Mouse (Mus musculus) CH12.LX (cell line): ENCODE data around the gene Plxdc1. TPM values are rescaled to one million over a fixed set of nuclear protein-coding genes. Genes with fewer than 3 reads are reported as not detected.

ENCODE experiments used
- DNase-seq: peaks from one replicate; pipeline ENCODE4 v3.0.0-alpha.2; 2013; ENCODE audit errors: extremely low read depth
- H3K27ac ChIP-seq: 2 replicates; pipeline ENCODE4 v1.5.1; 2012; ENCODE audit warnings: low read depth, mild to moderate bottlenecking, control low read depth, moderate library complexity; ENCODE audit not compliant: insufficient read depth
- H3K27me3 ChIP-seq: replicated peaks from 2 replicates; pipeline ENCODE3; 2012; ENCODE audit warnings: inconsistent platforms
- H3K36me3 ChIP-seq, 2 experiments: replicated peaks in 1 of 2; 2 replicates each; pipeline versions ENCODE3 to v1.6.1; 2012; ENCODE audit warnings: inconsistent platforms in 1 of 2, low read length in 1 of 2, mild to moderate bottlenecking in 1 of 2, mixed read lengths in 1 of 2, moderate library complexity in 1 of 2; ENCODE audit not compliant: control insufficient read depth in 1 of 2, insufficient read depth in 1 of 2
- H3K4me1 ChIP-seq, 2 experiments: 2 replicates each; pipeline ENCODE4 v1.6.1; 2012; ENCODE audit warnings: inconsistent platforms in 1 of 2, moderate library complexity in 1 of 2; ENCODE audit not compliant: insufficient read depth in 2 of 2, control insufficient read depth in 1 of 2
- H3K4me2 ChIP-seq: 2 replicates; pipeline ENCODE4 v1.6.1; 2012; ENCODE audit warnings: low read depth, mild to moderate bottlenecking, control low read depth; ENCODE audit not compliant: poor library complexity, insufficient read depth, severe bottlenecking
- H3K4me3 ChIP-seq, 3 experiments: fragments of 150-350 bp in 1 of 3; sonication (generic) in 1 of 3; replicated peaks in 1 of 3; 2 replicates each; pipeline versions ENCODE3 to v1.5.1; 2011 to 2012; ENCODE audit warnings: low read depth in 2 of 3, low read length in 2 of 3, mild to moderate bottlenecking in 2 of 3, moderate library complexity in 2 of 3, control low read depth in 1 of 3, improper control_type of control experiment in 1 of 3, inconsistent platforms in 1 of 3, mixed read lengths in 1 of 3; ENCODE audit not compliant: poor library complexity in 1 of 3
- H3K79me2 ChIP-seq: replicated peaks from 2 replicates; pipeline ENCODE4 v1.6.1; 2012; ENCODE audit warnings: mild to moderate bottlenecking, moderate library complexity; ENCODE audit not compliant: control insufficient read depth, poor library complexity, insufficient read depth, severe bottlenecking; ENCODE audit errors: extremely low read depth
- H3K9ac ChIP-seq: 2 replicates; pipeline ENCODE4 v1.6.1; 2012; ENCODE audit warnings: low read depth, mild to moderate bottlenecking, control low read depth, moderate library complexity; ENCODE audit not compliant: insufficient read depth
- H3K9me3 ChIP-seq: replicated peaks from 2 replicates; pipeline ENCODE3; 2012; ENCODE audit warnings: low read length, inconsistent platforms, mixed read lengths
- BHLHE40 ChIP-seq: IDR thresholded peaks from 2 replicates; pipeline ENCODE4 v1.6.1; 2011; ENCODE audit warnings: mild to moderate bottlenecking, low read depth, low read length, improper control_type of control experiment
- CTCF ChIP-seq, 2 experiments: IDR thresholded peaks in 1 of 2; conservative IDR thresholded peaks in 1 of 2; 2 replicates each; pipeline ENCODE4 v1.5.1; 2011 to 2012; ENCODE audit warnings: low read depth in 2 of 2, low read length in 2 of 2, improper control_type of control experiment in 1 of 2, inconsistent platforms in 1 of 2, mild to moderate bottlenecking in 1 of 2, moderate library complexity in 1 of 2
- E2F4 ChIP-seq: IDR thresholded peaks from 2 replicates; pipeline ENCODE4 v1.6.1; 2011; ENCODE audit warnings: low read depth, low read length, improper control_type of control experiment; ENCODE audit not compliant: insufficient replicate concordance
- EP300 ChIP-seq: IDR thresholded peaks from 2 replicates; pipeline ENCODE4 v1.6.1; 2011; ENCODE audit warnings: low read length, improper control_type of control experiment
- ETS1 ChIP-seq: conservative IDR thresholded peaks from 2 replicates; pipeline ENCODE4 v1.6.1; 2012; ENCODE audit warnings: low read depth, mild to moderate bottlenecking, inconsistent platforms, low read length, improper control_type of control experiment, moderate library complexity
- IRF4 ChIP-seq: IDR thresholded peaks from 2 replicates; pipeline ENCODE4 v1.6.1; 2014; ENCODE audit warnings: low read depth, mild to moderate bottlenecking, inconsistent platforms, low read length, improper control_type of control experiment
- JUN ChIP-seq: IDR thresholded peaks from 2 replicates; pipeline ENCODE4 v1.6.1; 2011; ENCODE audit warnings: low read depth, mild to moderate bottlenecking, low read length, improper control_type of control experiment, moderate library complexity; ENCODE audit not compliant: insufficient read depth
- KAT2A ChIP-seq: IDR thresholded peaks from 2 replicates; pipeline ENCODE4 v1.6.1; 2012; ENCODE audit warnings: low read length, improper control_type of control experiment, inconsistent platforms; ENCODE audit not compliant: insufficient replicate concordance
- MAX ChIP-seq: IDR thresholded peaks from 2 replicates; pipeline ENCODE4 v1.6.1; 2011; ENCODE audit warnings: low read length, improper control_type of control experiment
- MAZ ChIP-seq: IDR thresholded peaks from 2 replicates; pipeline ENCODE4 v1.6.1; 2012; ENCODE audit warnings: low read depth, mild to moderate bottlenecking, inconsistent platforms, low read length, improper control_type of control experiment, moderate library complexity
- MXI1 ChIP-seq: IDR thresholded peaks from 2 replicates; pipeline ENCODE4 v1.6.1; 2011; ENCODE audit warnings: mild to moderate bottlenecking, low read depth, low read length, improper control_type of control experiment
- NELFE ChIP-seq: IDR thresholded peaks from 2 replicates; pipeline ENCODE4 v1.6.1; 2011; ENCODE audit warnings: low read depth, low read length, improper control_type of control experiment
- NRF1 ChIP-seq: IDR thresholded peaks from 2 replicates; pipeline ENCODE4 v1.6.1; 2014; ENCODE audit warnings: low read depth, mild to moderate bottlenecking, inconsistent platforms, low read length, improper control_type of control experiment, moderate library complexity
- POLR2A ChIP-seq: IDR thresholded peaks from 2 replicates; pipeline ENCODE4 v1.6.1; 2011; ENCODE audit warnings: low read depth, mild to moderate bottlenecking, improper control_type of control experiment, low read length
- POLR2AphosphoS2 ChIP-seq: IDR thresholded peaks from 2 replicates; pipeline ENCODE4 v1.6.1; 2011; ENCODE audit warnings: low read depth, low read length, improper control_type of control experiment
- RAD21 ChIP-seq: IDR thresholded peaks from 2 replicates; pipeline ENCODE4 v1.6.1; 2011; ENCODE audit warnings: low read depth, mild to moderate bottlenecking, low read length, improper control_type of control experiment, moderate library complexity
- SIN3A ChIP-seq: IDR thresholded peaks from 2 replicates; pipeline ENCODE4 v1.6.1; 2012; ENCODE audit warnings: low read length, improper control_type of control experiment, inconsistent platforms
- SMC3 ChIP-seq: IDR thresholded peaks from 2 replicates; pipeline ENCODE4 v1.6.1; 2011; ENCODE audit warnings: low read depth, low read length, improper control_type of control experiment
- TBP ChIP-seq: conservative IDR thresholded peaks from 2 replicates; pipeline ENCODE4 v1.6.1; 2011; ENCODE audit warnings: low read depth, low read length, improper control_type of control experiment
- UBTF ChIP-seq: IDR thresholded peaks from 2 replicates; pipeline ENCODE4 v1.6.1; 2012; ENCODE audit warnings: low read depth, mild to moderate bottlenecking, inconsistent platforms, low read length, improper control_type of control experiment, moderate library complexity
- ZKSCAN1 ChIP-seq: IDR thresholded peaks from 2 replicates; pipeline ENCODE4 v1.6.1; 2012; ENCODE audit warnings: low read depth, inconsistent platforms, low read length, improper control_type of control experiment, borderline replicate concordance
- ZNF384 ChIP-seq: IDR thresholded peaks from 2 replicates; pipeline ENCODE4 v1.6.1; 2012; ENCODE audit warnings: low read depth, low read length, improper control_type of control experiment, inconsistent platforms
- dilution Hi-C: fragments of 300-500 bp; cut with MboI; formaldehyde crosslinking; loops from 2 replicates; pipeline ENCODE4 v1.14.3; 2020; ENCODE audit warnings: low sequenced_read_pairs; ENCODE audit not compliant: extremely low pct_unique_long_range_greater_than_20kb, extremely low pct_ligation_motif_present
- in situ Hi-C: fragments of 300-500 bp; cut with MboI; formaldehyde crosslinking; loops from 3 replicates; pipeline ENCODE4 v1.14.3; 2019; ENCODE audit warnings: low sequenced_read_pairs, low pct_ligation_motif_present, low pct_unique_long_range_greater_than_20kb, mixed read lengths
- polyA plus RNA-seq: library from polyadenylated mRNA; unstranded; fragments of >175 nt; gene quantifications from 2 replicates; pipeline ENCODE4 v1.2.1, GENCODE M21; 2012; ENCODE audit warnings: low read depth; ENCODE audit not compliant: insufficient read length
- total RNA-seq, 2 experiments: library from RNA; depleted of rRNA; stranded (reverse); fragments of 300-350 nt in 1 of 2; fragments of >200 nt in 1 of 2; gene quantifications; 2 replicates each; pipeline ENCODE4 v1.2.3; 2012 to 2014

Gene Plxdc1
- total and polyA plus RNA-seq, 3 experiments, result 0.04 TPM; not detected in 2

DNA sequence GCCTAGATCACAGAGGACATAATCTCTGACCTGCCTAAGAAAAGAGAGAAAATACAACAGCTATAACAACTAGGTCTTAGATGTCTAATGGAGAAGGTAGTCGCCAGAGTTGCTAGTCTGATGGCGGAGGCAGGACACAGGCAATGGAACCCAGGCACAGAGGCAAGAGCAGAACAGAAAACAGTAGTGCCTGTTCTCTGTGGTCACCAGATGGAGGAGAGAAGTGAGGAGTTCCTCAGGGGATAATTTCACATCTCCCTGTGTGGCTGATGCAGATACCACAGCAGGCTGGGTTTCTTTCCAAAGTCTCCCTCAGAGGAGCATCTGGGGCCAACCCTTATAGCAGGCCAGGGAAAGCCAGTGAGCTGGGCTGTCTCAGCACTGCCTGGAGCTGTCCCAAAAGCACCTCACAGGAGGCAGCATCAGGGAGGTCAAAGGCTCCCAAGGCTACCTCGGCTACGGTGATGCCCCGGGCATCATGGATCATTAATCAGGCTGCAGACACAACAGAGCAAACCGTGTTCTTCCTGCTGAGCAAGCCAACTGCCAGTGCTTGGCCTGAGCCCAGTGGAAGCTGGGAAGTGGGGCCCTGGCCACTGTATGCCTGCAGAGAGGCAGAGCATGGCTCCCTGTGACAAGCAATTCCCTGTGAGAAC lies 29.2 kb downstream of the Plxdc1 start:
- no peak for DNase-seq
- Histone ChIP-seq H3K4me1 (peaks cover 11 to 51% of the 10 kb centered on the region in 2 experiments), H3K27me3 (no peaks in the 10 kb centered on the region), H3K27ac (no peak overlapping the region), H3K36me3 (no peaks in the 10 kb centered on the region), H3K9me3 (no peaks in the 10 kb centered on the region), H3K4me2 (no peak overlapping the region), H3K79me2 (no peaks in the 10 kb centered on the region), H3K4me3 (no peak overlapping the region), H3K9ac (no peak overlapping the region)
- in situ Hi-C loops, result no loop called here
- dilution Hi-C loops, result no loop called here
- TF ChIP-seq BHLHE40 (no peak), POLR2AphosphoS2 (no peak), JUN (no peak), NELFE (no peak), ZNF384 (no peak), MAZ (no peak), ZKSCAN1 (no peak), CTCF (conservative IDR thresholded peaks at IDR 0.05 in 1 of 2, IDR thresholded peaks at IDR 0.05 in 1 of 2; ENCODE audit: low read depth in 2 of 2, low read length in 2 of 2) (no peak), SMC3 (no peak), MAX (no peak), NRF1 (no peak), IRF4 (no peak), POLR2A (no peak), RAD21 (no peak), SIN3A (no peak), ETS1 (no peak), KAT2A (no peak), UBTF (no peak), MXI1 (no peak), E2F4 (no peak)

DNA sequence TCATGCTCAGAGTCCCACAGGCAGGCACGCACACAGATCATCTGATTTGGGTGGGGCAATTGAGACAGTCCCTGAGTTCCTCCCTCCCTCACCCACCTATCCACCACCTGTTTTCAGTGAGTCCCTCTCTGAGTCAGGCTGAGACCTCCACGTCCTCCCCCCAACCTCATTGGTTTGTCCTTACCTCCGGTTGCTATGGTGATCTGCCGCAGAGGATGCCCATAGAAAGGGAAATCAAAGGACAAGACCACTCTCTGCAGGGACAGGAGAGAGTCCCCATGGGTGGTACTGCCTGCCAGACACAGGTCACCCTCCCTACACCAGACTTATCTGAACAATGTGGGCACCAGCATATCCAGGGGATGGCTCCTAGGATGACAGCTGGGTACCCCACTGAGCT lies 30.3 kb downstream of the Plxdc1 start:
- H3K36me3 ChIP-seq, result no peaks in the 10 kb centered on the region
- dilution Hi-C loops (no loop called here), in situ Hi-C loops (no loop called here)
- H3K9ac ChIP-seq, result no peak overlapping the region
- no peak overlapping the region for H3K27ac ChIP-seq
- H3K27me3 ChIP-seq, result no peaks in the 10 kb centered on the region
- no peak for TF ChIP-seq TBP
- TF ChIP-seq MAX, result no peak
- no peak for TF ChIP-seq JUN
- TF ChIP-seq EP300, result no peak
- TF ChIP-seq POLR2AphosphoS2, result no peak
- no peak for TF ChIP-seq RAD21
- H3K4me2 ChIP-seq, result no peak overlapping the region
- H3K9me3 ChIP-seq, result no peaks in the 10 kb centered on the region
- DNase-seq, result no peak
- no peak overlapping the region for H3K4me3 ChIP-seq
- H3K4me1 ChIP-seq, result peaks cover 7 to 51% of the 10 kb centered on the region in 2 experiments; a peak in 3 of 4 replicates
- no peaks in the 10 kb centered on the region for H3K79me2 ChIP-seq
